Mouse (Mus musculus) heart, postnatal 0 days (tissue): ENCODE results near the gene Nlgn2.

ENCODE experiments used
- CTCF ChIP-seq: IDR thresholded peaks from 2 replicates; pipeline ENCODE4 v1.5.1; 2016; ENCODE audit warnings: antibody characterized with exemption, control low read depth, low read depth
- EP300 ChIP-seq: IDR thresholded peaks from 2 replicates; pipeline ENCODE4 v1.6.1; 2016; ENCODE audit warnings: antibody characterized with exemption, low read depth

DNA sequence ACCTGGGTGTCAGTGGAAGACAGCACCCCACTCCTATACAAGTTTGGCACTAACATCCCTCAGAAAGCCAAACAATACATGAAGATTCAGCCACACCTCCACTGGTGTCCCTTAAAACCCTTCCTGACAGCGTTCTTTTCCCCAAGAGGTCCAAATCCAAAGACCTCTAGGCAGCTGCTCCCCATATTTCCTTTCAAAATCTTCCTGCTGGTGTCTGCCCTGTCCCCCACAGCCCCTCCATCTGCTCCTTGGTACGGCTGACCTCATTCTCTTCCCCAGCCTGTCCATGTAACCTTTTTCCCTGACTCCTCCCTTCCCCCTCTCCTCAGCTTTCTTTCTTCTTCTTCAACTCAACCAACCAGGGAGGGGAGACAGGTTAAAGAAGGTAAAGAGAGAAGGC, 14.1 kb downstream of the Nlgn2 start:
- no peak for TF ChIP-seq CTCF
- no peak for TF ChIP-seq EP300
